Mouse (Mus musculus): ENCODE results near the gene Slit1. TPM values are rescaled to one million over a fixed set of nuclear protein-coding genes. Genes with fewer than 3 reads are reported as not detected.
A peak's percentile ranks its signal among the peaks of the same experiment; 100 is the strongest.

Slit1 gene
- total RNA-seq, 2 experiments from 2014 or later: 59.0 to 60.6 TPM

- DNase-seq (ENCODE audit: extremely low spot score in 1 of 2, low spot score in 2 of 2): no peak
- Histone ChIP-seq H3K27ac (no peak overlapping the region), H3K4me3 (no peak overlapping the region)
- intact Hi-C loops (cut with DNase I): no loop called here
- TF ChIP-seq CTCF (IDR thresholded peaks at IDR 0.05): no peak
Observed at GRCm38 (mm10) chr19:41683951-41684350, 59.5 kb downstream of the Slit1 start.

DNA sequence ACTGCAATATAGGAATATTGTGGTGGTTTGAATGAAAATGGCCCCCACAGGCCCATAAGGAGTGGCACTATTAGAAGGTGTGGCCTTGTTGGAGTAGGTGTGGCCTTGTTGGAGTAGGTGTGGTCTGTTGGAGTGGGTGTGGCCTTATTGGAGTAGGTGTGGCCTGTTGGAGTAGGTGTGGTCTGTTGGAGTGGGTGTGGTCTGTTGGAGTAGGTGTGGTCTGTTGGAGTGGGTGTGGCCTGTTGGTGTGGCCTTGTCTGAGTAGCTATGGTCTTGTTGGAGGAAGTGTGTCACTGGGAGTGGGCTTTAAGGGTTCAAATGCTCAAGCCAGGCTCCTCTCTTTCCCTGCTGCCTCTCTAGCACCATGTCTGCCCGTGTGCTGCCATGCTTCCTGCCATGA is 63.2 kb downstream of the Slit1 start:
- no peak for TF ChIP-seq CTCF (IDR thresholded peaks at IDR 0.05)
- intact Hi-C loops (cut with DNase I): no loop called here

DNA sequence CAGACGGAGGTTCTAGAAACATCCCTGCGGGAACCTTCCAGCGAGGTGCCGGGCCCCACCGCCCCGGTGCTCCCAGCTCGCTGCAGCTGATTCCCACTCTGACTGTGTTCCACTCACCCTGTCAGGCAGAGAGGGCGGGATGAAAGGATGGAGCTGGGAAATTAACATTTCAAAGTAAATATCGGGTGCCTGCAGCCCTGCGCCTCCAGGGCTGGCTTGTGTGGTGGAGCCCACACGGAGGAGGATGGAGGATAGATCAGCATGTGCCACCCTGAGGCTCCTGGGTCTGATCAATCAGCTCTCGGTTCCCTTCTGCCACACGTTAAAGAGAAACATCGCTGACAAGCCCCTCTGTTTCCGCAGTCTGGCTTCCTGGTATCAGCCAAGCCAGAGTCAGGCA is 64.4 kb downstream of the Slit1 start:
- intact Hi-C loops (cut with DNase I): no loop called here
- Histone ChIP-seq H3K4me3 (no peak overlapping the region), H3K27ac (no peak overlapping the region)
- no peak for TF ChIP-seq CTCF (IDR thresholded peaks at IDR 0.05)
- DNase-seq (ENCODE audit: extremely low spot score in 1 of 2, low spot score in 2 of 2): no peak

More for the DNA sequence above, 63.2 kb downstream of the Slit1 start:
- no peak for DNase-seq (ENCODE audit: extremely low spot score in 1 of 2, low spot score in 2 of 2)
- H3K4me3 ChIP-seq: no peak overlapping the region
- no peak overlapping the region for H3K27ac ChIP-seq

GRCm38 (mm10) chr19:41677575-41677974 is 65.9 kb downstream of the Slit1 start:
- DNase-seq (ENCODE audit: extremely low spot score in 1 of 2, low spot score in 2 of 2): no peak
- H3K27ac ChIP-seq: no peak overlapping the region
- H3K4me3 ChIP-seq: no peak overlapping the region
- intact Hi-C loops (cut with DNase I): no loop called here
- TF ChIP-seq CTCF (IDR thresholded peaks at IDR 0.05): no peak

- Histone ChIP-seq H3K4me3 (no peak overlapping the region), H3K27ac (no peak overlapping the region)
- peak in 1 of 2 experiments; percentile 40 for DNase-seq (ENCODE audit: extremely low spot score in 1 of 2, low spot score in 2 of 2)
- no peak for TF ChIP-seq CTCF (IDR thresholded peaks at IDR 0.05)
- intact Hi-C loops (cut with DNase I): no loop called here
Observed at GRCm38 (mm10) chr19:41675583-41675982, 67.9 kb downstream of the Slit1 start.

- no peak overlapping the region for H3K27ac ChIP-seq
- H3K4me3 ChIP-seq: no peak overlapping the region
- no peak for DNase-seq (ENCODE audit: extremely low spot score in 1 of 2, low spot score in 2 of 2)
- TF ChIP-seq CTCF (IDR thresholded peaks at IDR 0.05): no peak
- intact Hi-C loops (cut with DNase I): no loop called here
Observed at GRCm38 (mm10) chr19:41674366-41674765, 69.1 kb downstream of the Slit1 start.

DNA sequence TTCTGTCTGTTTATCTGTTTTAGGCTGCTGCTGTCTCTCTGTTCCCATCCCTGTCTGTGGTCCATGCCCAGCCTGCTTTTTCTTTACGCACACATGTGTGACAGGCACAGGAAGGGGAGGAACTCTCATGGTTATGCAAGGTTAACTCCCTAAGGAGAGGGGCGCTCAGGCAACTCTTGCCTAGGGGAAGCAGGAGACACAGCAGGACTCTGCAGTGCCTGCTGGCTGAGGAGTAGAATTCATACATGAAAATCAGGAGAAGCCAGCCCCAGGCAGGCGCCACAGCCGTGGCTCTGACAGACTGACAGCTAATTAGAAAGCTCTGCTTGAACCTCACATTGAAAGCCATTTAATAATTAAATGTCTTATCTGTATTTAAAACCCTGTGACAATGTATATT is 70.6 kb downstream of the Slit1 start:
- H3K4me3 ChIP-seq: no peak overlapping the region
- no peak overlapping the region for H3K27ac ChIP-seq
- TF ChIP-seq CTCF (IDR thresholded peaks at IDR 0.05): no peak
- intact Hi-C loops (cut with DNase I): no loop called here
- no peak for DNase-seq (ENCODE audit: extremely low spot score in 1 of 2, low spot score in 2 of 2)

- intact Hi-C loops (cut with DNase I): no loop called here
- DNase-seq (ENCODE audit: extremely low spot score in 1 of 2, low spot score in 2 of 2): no peak
- no peak overlapping the region for H3K27ac ChIP-seq
- TF ChIP-seq CTCF (IDR thresholded peaks at IDR 0.05): no peak
- H3K4me3 ChIP-seq: no peak overlapping the region
Observed at GRCm38 (mm10) chr19:41670931-41671330, 72.5 kb downstream of the Slit1 start.

DNA sequence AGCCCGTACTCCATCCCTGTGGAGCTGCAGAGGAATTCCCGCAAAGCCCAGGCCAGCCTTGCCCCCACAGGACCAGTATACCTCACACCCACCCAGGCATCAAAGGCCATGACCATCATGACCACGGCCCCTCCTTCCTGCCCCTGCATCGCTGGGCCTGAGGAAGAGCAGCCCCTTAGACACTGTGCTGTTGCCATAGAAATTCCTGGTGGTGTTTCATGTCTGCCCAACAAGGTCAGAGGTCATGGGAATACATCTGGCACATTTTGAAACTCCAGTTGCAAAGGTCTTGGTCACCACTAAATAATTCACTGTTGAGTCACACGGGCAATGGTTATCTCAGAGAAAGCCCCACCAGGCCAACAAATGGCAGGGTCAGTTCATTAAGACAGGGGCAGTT is 73.0 kb downstream of the Slit1 start:
- no peak for DNase-seq (ENCODE audit: extremely low spot score in 1 of 2, low spot score in 2 of 2)
- intact Hi-C loops (cut with DNase I): no loop called here
- Histone ChIP-seq H3K4me3 (no peak overlapping the region), H3K27ac (no peak overlapping the region)
- no peak for TF ChIP-seq CTCF (IDR thresholded peaks at IDR 0.05)

DNA sequence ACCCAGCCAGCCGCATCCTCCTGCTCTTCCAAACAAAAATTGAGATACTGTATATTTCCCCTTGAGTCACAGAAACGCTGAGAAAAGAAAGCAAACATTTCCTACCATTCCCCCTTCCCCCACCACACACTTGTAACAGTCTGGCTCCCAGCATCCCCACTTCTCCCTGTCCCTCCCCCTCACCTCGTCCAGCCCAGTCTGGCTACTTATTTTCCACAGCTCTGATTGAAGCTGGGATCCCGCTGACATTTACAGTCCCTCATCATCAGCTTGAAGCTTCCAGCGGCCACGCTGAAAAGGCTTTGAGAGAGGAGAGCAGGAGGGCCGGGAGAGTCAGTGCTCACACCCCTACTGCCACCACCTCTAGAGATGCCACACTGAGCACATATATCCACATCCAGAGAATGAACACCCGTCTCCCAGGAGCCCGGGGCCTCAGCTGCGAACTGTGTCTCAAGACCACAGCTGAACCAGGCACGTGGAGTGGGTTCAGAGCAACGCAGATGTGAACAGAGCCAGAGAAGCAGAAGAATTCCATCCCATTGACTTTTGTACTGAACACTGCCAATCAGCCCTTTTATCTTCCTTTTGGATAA is 73.6 kb downstream of the Slit1 start:
- DNase-seq (ENCODE audit: extremely low spot score in 1 of 2, low spot score in 2 of 2): no peak
- Histone ChIP-seq H3K27ac (no peak overlapping the region), H3K4me3 (no peak overlapping the region)
- no peak for TF ChIP-seq CTCF (IDR thresholded peaks at IDR 0.05)
- intact Hi-C loops (cut with DNase I): no loop called here

GRCm38 (mm10) chr19:41667591-41667990 is 75.9 kb downstream of the Slit1 start:
- intact Hi-C loops (cut with DNase I): no loop called here
- H3K27ac ChIP-seq: no peak overlapping the region
- H3K4me3 ChIP-seq: no peak overlapping the region
- DNase-seq (ENCODE audit: extremely low spot score in 1 of 2, low spot score in 2 of 2): no peak
- TF ChIP-seq CTCF (IDR thresholded peaks at IDR 0.05): no peak

DNA sequence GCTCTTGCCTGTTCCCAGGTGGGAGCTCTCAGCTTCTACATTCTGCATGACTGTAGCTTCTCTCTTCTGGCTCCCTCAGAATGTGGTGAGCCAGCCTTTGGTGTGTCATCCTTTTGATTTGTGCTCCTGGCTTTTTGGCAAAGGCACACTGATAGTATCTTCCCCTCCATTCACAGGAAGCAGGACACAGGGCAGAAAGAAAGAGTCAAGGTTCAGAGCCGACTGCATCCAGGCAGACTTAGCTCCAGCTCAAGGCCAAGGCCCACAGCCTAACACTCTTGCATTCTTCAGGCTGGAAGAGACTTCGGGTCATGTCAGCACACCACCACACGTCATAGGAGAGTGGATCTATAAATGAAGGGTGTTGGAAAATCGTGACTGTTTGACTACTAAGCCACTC is 77.5 kb downstream of the Slit1 start:
- no peak overlapping the region for H3K27ac ChIP-seq
- TF ChIP-seq CTCF (IDR thresholded peaks at IDR 0.05): no peak
- no peak overlapping the region for H3K4me3 ChIP-seq
- intact Hi-C loops (cut with DNase I): no loop called here
- DNase-seq (ENCODE audit: extremely low spot score in 1 of 2, low spot score in 2 of 2): no peak

DNA sequence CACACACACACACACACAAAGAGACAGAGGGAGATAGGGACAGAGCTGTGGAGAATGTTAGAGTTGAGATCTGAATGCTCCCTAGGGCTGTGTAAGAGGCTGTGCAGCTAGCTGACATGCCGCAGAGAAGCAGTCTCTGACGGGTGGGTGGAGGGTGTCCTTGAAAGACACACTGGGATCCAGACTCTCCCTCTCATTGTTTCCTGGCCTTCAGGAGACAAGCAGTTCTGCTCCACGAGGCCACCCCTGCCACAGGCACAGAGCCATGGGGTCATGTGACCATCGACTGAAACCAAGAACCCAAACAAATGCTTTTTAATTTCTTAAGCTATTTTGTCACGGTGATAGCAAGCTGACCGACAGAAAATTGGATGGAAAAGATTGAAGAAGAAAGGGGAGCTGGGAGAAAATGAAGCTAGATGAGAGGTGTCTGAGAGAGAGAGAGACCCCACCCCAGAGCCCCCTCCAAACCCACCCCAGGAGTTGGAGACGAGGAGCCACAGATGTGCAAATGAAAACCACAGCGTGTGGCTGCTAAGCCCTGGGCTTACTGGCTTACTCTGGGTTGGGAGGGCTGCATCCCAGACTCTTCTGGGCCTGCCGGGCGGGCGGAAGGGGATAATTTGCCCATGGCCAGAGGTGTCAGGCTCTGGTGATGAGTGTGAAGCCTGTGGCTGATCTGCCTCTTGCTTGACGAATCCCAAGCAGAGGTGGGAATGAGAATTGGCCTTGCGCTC is 79.8 kb downstream of the Slit1 start:
- intact Hi-C loops (cut with DNase I): no loop called here
- Histone ChIP-seq H3K27ac (no peak overlapping the region), H3K4me3 (no peak overlapping the region)
- TF ChIP-seq CTCF (IDR thresholded peaks at IDR 0.05): no peak
- DNase-seq (ENCODE audit: extremely low spot score in 1 of 2, low spot score in 2 of 2): no peak
